Mouse (Mus musculus): Measurements from ENCODE around the gene Itgb4. TPM values are rescaled to one million over a fixed set of nuclear protein-coding genes. Genes with fewer than 3 reads are reported as not detected.
"Not testable (repeated sequence)": the region's sequence is repeated elsewhere in the genome, so short reads cannot be mapped to it uniquely, and the experiment has no call there.

The Itgb4 gene
- polyA plus RNA-seq, 1 experiment = 133 TPM

DNA sequence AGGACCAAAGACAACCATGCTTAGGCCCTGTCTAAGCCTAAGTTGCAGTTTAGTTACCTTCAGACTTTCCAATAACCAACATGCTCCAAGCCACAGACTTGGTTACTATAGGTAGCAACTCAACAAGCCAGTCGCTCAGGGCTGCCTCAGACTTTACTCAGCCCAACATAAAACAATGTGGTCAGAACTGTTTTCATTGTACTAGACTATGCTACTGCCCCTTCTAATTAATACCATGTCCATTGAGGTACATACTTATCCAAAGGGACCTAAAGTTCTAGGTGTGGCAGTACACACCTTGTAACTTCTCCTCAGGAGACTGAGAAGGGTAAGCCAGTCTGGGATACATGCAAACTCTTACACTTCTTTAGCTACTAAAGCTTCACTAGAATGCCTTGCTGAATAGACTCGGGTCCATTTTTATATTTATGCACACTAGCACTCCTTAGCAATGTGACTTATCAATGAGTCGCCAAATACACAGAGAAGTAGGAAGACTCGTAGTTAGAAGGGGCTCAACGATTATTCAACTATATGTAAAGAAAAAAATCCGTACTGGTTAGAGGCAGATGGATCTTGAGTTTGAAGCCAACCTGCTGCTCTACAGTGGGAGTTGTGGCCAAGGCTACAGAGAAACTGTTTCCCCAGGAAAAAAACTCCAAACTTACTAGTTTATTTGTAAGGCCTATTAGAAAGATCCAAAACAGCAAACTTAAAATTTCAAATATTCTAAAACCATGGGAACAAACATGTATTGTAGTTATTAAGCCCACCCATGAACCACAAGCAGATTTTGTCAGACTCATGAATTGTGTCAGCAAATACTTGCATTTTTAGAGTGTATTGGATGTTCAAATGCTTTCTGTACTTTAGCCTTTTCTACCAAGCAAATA lies 47.1 kb downstream of the Itgb4 start:
- no peak overlapping the region for H3K4me3 ChIP-seq (ENCODE audit: low read depth, low read length)
- 41% methylated on average over 6 of the region's 6 CpGs for WGBS
- TF ChIP-seq CTCF (IDR thresholded peaks at IDR 0.05; ENCODE audit: extremely low read depth, insufficient read length, insufficient replicate concordance, low read depth, low read length) = no peak
- TF ChIP-seq POLR2A (IDR thresholded peaks at IDR 0.05; ENCODE audit: low read depth, low read length) = no peak
- H3K4me1 ChIP-seq (ENCODE audit: control insufficient read depth, insufficient read depth, insufficient read length, low read length) = no peaks in the 10 kb centered on the region
- H3K27me3 ChIP-seq (ENCODE audit: control insufficient read depth, insufficient read depth, low read length) = no peaks in the 10 kb centered on the region
- H3K27ac ChIP-seq (ENCODE audit: insufficient read depth, low read depth, low read length) = no peak overlapping the region
- peaks cover 20% of the 10 kb centered on the region for H3K36me3 ChIP-seq (ENCODE audit: control insufficient read depth, insufficient read depth, low read length)

GRCm38 (mm10) chr11:116022256-116022780 lies 47.8 kb downstream of the Itgb4 start:
- peaks cover 20% of the 10 kb centered on the region for H3K36me3 ChIP-seq (ENCODE audit: control insufficient read depth, insufficient read depth, low read length)
- no peak overlapping the region for H3K4me3 ChIP-seq (ENCODE audit: low read depth, low read length)
- WGBS = 19% methylated on average over 4 of the region's 4 CpGs
- no peaks in the 10 kb centered on the region for H3K4me1 ChIP-seq (ENCODE audit: control insufficient read depth, insufficient read depth, insufficient read length, low read length)
- TF ChIP-seq POLR2A (IDR thresholded peaks at IDR 0.05; ENCODE audit: low read depth, low read length) (no peak), CTCF (IDR thresholded peaks at IDR 0.05; ENCODE audit: extremely low read depth, insufficient read length, insufficient replicate concordance, low read depth, low read length) (no peak)
- no peak overlapping the region for H3K27ac ChIP-seq (ENCODE audit: insufficient read depth, low read depth, low read length)
- no peaks in the 10 kb centered on the region for H3K27me3 ChIP-seq (ENCODE audit: control insufficient read depth, insufficient read depth, low read length)

DNA sequence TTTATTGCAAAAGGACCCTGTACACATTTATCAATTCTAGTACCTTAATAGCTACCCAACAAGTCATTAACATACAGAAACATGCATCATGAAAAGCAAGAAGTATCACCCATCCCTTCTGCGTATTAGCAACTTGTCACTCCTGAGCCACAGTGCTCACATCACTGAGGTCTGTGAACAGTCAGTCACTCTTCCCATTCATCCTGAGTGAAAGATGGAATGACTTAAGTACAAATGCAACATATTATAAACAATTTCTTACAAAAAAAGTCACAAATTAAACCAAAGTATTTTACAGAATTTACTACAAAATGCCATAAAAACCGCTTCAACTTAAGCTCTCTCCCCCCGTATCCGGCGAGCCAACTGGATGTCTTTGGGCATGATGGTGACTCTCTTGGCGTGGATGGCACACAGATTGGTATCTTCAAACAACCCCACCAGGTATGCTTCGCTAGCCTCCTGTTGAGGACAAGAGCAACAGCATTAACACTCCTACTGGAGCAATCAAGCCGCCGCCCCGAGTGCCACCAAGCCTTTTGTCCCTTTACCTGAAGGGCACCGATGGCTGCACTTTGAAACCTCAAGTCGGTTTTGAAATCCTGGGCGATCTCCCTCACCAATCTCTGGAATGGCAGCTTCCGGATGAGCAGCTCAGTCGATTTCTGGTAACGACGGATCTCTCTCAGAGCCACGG lies 48.7 kb downstream of the Itgb4 start:
- H3K4me1 ChIP-seq (ENCODE audit: control insufficient read depth, insufficient read depth, insufficient read length, low read length); H3K27me3 ChIP-seq (ENCODE audit: control insufficient read depth, insufficient read depth, low read length): not testable (repeated sequence)
- WGBS = under 1% methylated on average over 18 of the region's 18 CpGs
- peak overlapping the region; percentile 81 for H3K4me3 ChIP-seq (ENCODE audit: low read depth, low read length)
- H3K36me3 ChIP-seq (ENCODE audit: control insufficient read depth, insufficient read depth, low read length) = peaks cover 20% of the 10 kb centered on the region
- H3K27ac ChIP-seq (ENCODE audit: insufficient read depth, low read depth, low read length) = peak overlapping the region; percentile 98

- WGBS = under 1% methylated on average over 57 of the region's 57 CpGs
- H3K4me1 ChIP-seq (ENCODE audit: control insufficient read depth, insufficient read depth, insufficient read length, low read length) = no peaks in the 10 kb centered on the region
These were observed 49.4 kb downstream of the Itgb4 start for GRCm38 (mm10) chr11:116023771-116024355.

DNA sequence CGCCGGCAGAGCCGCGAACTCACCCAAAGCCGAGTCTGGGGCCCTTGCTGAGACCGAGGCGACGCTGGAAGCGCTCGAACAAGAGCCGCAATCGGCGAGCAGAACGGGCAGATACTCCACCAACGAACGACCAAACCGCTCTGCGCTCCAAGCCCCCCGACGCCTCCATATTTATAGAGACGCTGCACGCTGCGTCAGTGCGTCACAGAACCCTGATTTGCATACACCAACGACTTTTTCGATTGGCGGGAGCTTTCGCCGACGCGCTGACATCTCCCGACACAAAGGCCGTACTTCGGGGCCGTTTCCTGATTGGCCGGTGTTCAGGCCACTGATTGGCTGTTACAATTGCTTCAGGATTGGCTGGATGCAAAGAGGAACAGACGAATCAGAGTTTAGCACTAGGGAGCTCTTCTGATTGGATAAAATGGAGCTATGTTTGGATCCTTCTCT lies 49.9 kb downstream of the Itgb4 start:
- H3K36me3 ChIP-seq (ENCODE audit: control insufficient read depth, insufficient read depth, low read length) = peaks cover 20% of the 10 kb centered on the region
- H3K4me1 ChIP-seq (ENCODE audit: control insufficient read depth, insufficient read depth, insufficient read length, low read length) = no peaks in the 10 kb centered on the region
- H3K4me3 ChIP-seq (ENCODE audit: low read depth, low read length) = peak overlapping the region; percentile 81
- TF ChIP-seq CTCF (IDR thresholded peaks at IDR 0.05; ENCODE audit: extremely low read depth, insufficient read length, insufficient replicate concordance, low read depth, low read length) (no peak), POLR2A (IDR thresholded peaks at IDR 0.05; ENCODE audit: low read depth, low read length) (peak; percentile 100)
- no peaks in the 10 kb centered on the region for H3K27me3 ChIP-seq (ENCODE audit: control insufficient read depth, insufficient read depth, low read length)
- peak overlapping the region; percentile 98 for H3K27ac ChIP-seq (ENCODE audit: insufficient read depth, low read depth, low read length)
- WGBS = under 1% methylated on average over 37 of the region's 37 CpGs

More at GRCm38 (mm10) chr11:116023771-116024355, 49.4 kb downstream of the Itgb4 start:
- H3K4me3 ChIP-seq (ENCODE audit: low read depth, low read length) = peak overlapping the region; percentile 81
- no peak for TF ChIP-seq POLR2A (IDR thresholded peaks at IDR 0.05; ENCODE audit: low read depth, low read length)
- peak; percentile 72 for TF ChIP-seq CTCF (IDR thresholded peaks at IDR 0.05; ENCODE audit: extremely low read depth, insufficient read length, insufficient replicate concordance, low read depth, low read length)
- peak overlapping the region; percentile 98 for H3K27ac ChIP-seq (ENCODE audit: insufficient read depth, low read depth, low read length)
- H3K36me3 ChIP-seq (ENCODE audit: control insufficient read depth, insufficient read depth, low read length) = peaks cover 20% of the 10 kb centered on the region
- no peaks in the 10 kb centered on the region for H3K27me3 ChIP-seq (ENCODE audit: control insufficient read depth, insufficient read depth, low read length)

DNA sequence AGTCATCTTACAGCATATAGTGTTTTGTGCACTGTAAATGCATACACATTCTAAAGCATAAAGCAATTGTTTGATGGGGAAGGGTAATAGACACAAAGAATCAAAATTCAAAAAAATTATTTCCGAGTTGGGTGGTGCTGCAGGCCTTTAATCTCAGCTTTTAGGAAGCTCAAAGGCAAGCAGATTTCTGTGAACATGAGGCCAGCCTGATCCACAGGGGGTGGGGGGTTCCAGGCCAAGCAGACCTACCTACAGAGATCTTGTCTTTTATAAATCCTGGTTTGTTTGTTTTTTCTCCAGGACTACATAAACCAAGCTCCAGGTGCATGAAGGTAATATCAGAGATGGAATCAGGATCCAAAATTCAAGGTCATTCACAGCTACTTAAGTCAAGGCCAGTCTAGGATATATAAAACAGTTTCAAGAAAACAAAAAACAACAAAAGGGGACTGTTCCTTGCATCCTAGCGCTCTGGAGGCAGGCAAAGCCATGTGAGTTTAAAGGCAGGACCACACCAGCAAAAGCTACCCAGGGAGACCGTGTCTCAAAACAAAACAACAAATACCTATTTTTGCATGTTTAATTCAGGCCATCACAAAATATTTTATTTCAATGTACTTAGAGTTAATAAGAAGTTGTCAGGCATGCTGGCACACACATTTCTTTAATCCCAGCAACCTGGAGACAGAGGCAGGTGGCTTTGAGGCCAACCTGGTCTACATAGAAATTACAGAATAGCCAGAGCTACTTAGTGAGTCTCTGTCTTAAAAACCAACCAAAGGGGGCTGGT lies 50.7 kb downstream of the Itgb4 start:
- Histone ChIP-seq H3K27me3 (ENCODE audit: control insufficient read depth, insufficient read depth, low read length) (no peaks in the 10 kb centered on the region), H3K36me3 (ENCODE audit: control insufficient read depth, insufficient read depth, low read length) (peaks cover 20% of the 10 kb centered on the region), H3K4me1 (ENCODE audit: control insufficient read depth, insufficient read depth, insufficient read length, low read length) (no peaks in the 10 kb centered on the region), H3K4me3 (ENCODE audit: low read depth, low read length) (no peak overlapping the region), H3K27ac (ENCODE audit: insufficient read depth, low read depth, low read length) (no peak overlapping the region)
- TF ChIP-seq POLR2A (IDR thresholded peaks at IDR 0.05; ENCODE audit: low read depth, low read length) = no peak
- TF ChIP-seq CTCF (IDR thresholded peaks at IDR 0.05; ENCODE audit: extremely low read depth, insufficient read length, insufficient replicate concordance, low read depth, low read length) = no peak
- 93% methylated on average over 3 of the region's 3 CpGs for WGBS
